Mouse (Mus musculus): ENCODE measurements at regions not wholly inside any gene's neighbourhood (a gene's known extent, or its start where the extent isn't known, plus 50 kb on each side); places are given as distances from the start of the nearest gene placed in this dataset.

- Histone ChIP-seq H3K79me2 (replicated peaks; ENCODE audit: control insufficient read depth, extremely low read depth, insufficient read depth, poor library complexity, severe bottlenecking) (no peaks in the 10 kb centered on the region), H3K4me1 (ENCODE audit: control insufficient read depth in 1 of 2, insufficient read depth in 2 of 2) (peaks cover 0 to 1% of the 10 kb centered on the region in 2 experiments; a peak in 1 of 4 replicates), H3K4me3 (replicated peaks in 1 of 3; ENCODE audit: low read depth in 2 of 3, low read length in 2 of 3, poor library complexity in 1 of 3) (no peak overlapping the region), H3K4me2 (ENCODE audit: insufficient read depth, low read depth, poor library complexity, severe bottlenecking) (no peak overlapping the region), H3K27ac (ENCODE audit: insufficient read depth, low read depth) (no peak overlapping the region), H3K9me3 (replicated peaks; ENCODE audit: low read length) (no peaks in the 10 kb centered on the region), H3K9ac (ENCODE audit: insufficient read depth, low read depth) (no peak overlapping the region), H3K27me3 (replicated peaks) (no peaks in the 10 kb centered on the region), H3K36me3 (replicated peaks in 1 of 2; ENCODE audit: control insufficient read depth in 1 of 2, insufficient read depth in 1 of 2, low read length in 1 of 2) (no peaks in the 10 kb centered on the region)
- no peak for DNase-seq (ENCODE audit: extremely low read depth)
- in situ Hi-C loops (cut with MboI; ENCODE audit: low pct_ligation_motif_present, low pct_unique_long_range_greater_than_20kb, low sequenced_read_pairs): no loop called here
- TF ChIP-seq CTCF (conservative IDR thresholded peaks at IDR 0.05 in 1 of 2, IDR thresholded peaks at IDR 0.05 in 1 of 2; ENCODE audit: low read depth in 2 of 2, low read length in 2 of 2) (no peak), ZKSCAN1 (IDR thresholded peaks at IDR 0.05; ENCODE audit: borderline replicate concordance, low read depth, low read length) (no peak), EP300 (IDR thresholded peaks at IDR 0.05; ENCODE audit: low read length) (no peak), BHLHE40 (IDR thresholded peaks at IDR 0.05; ENCODE audit: low read depth, low read length) (no peak), ZNF384 (IDR thresholded peaks at IDR 0.05; ENCODE audit: low read depth, low read length) (no peak), MYC (IDR thresholded peaks at IDR 0.05; ENCODE audit: low read depth, low read length) (no peak)
- dilution Hi-C loops (cut with MboI; ENCODE audit: extremely low pct_ligation_motif_present, extremely low pct_unique_long_range_greater_than_20kb, low sequenced_read_pairs): no loop called here
Observed at GRCm38 (mm10) chr9:66658707-66659242, 54.7 kb upstream of the Car12 start.

GRCm38 (mm10) chr9:66659781-66660445 lies 53.6 kb upstream of the Car12 start:
- H3K9ac ChIP-seq (ENCODE audit: insufficient read depth, low read depth): no peak overlapping the region
- dilution Hi-C loops (cut with MboI; ENCODE audit: extremely low pct_ligation_motif_present, extremely low pct_unique_long_range_greater_than_20kb, low sequenced_read_pairs): no loop called here
- H3K27me3 ChIP-seq (replicated peaks): no peaks in the 10 kb centered on the region
- no peak overlapping the region for H3K4me3 ChIP-seq (replicated peaks in 1 of 3; ENCODE audit: low read depth in 2 of 3, low read length in 2 of 3, poor library complexity in 1 of 3)
- in situ Hi-C loops (cut with MboI; ENCODE audit: low pct_ligation_motif_present, low pct_unique_long_range_greater_than_20kb, low sequenced_read_pairs): loop anchor here (10.0 kb wide), 1 partner anchor 325 kb away; no protein-coding TSS in a partner anchor
- no peak overlapping the region for H3K27ac ChIP-seq (ENCODE audit: insufficient read depth, low read depth)
- H3K4me1 ChIP-seq (ENCODE audit: control insufficient read depth in 1 of 2, insufficient read depth in 2 of 2): peaks cover 0 to 5% of the 10 kb centered on the region in 2 experiments; a peak in 1 of 4 replicates
- peaks cover 2% of the 10 kb centered on the region for H3K9me3 ChIP-seq (replicated peaks; ENCODE audit: low read length)
- H3K79me2 ChIP-seq (replicated peaks; ENCODE audit: control insufficient read depth, extremely low read depth, insufficient read depth, poor library complexity, severe bottlenecking): no peaks in the 10 kb centered on the region
- no peaks in the 10 kb centered on the region for H3K36me3 ChIP-seq (replicated peaks in 1 of 2; ENCODE audit: control insufficient read depth in 1 of 2, insufficient read depth in 1 of 2, low read length in 1 of 2)
- no peak for DNase-seq (ENCODE audit: extremely low read depth)
- H3K4me2 ChIP-seq (ENCODE audit: insufficient read depth, low read depth, poor library complexity, severe bottlenecking): no peak overlapping the region
- TF ChIP-seq MXI1 (IDR thresholded peaks at IDR 0.05; ENCODE audit: low read depth, low read length) (no peak), NRF1 (IDR thresholded peaks at IDR 0.05; ENCODE audit: low read depth, low read length) (no peak), TCF12 (IDR thresholded peaks at IDR 0.05; ENCODE audit: low read depth, low read length) (no peak), HCFC1 (IDR thresholded peaks at IDR 0.05; ENCODE audit: low read depth, low read length) (no peak), RAD21 (IDR thresholded peaks at IDR 0.05; ENCODE audit: low read depth, low read length) (no peak)

- peaks cover 0 to 9% of the 10 kb centered on the region in 2 experiments; a peak in 2 of 4 replicates for H3K4me1 ChIP-seq (ENCODE audit: control insufficient read depth in 1 of 2, insufficient read depth in 2 of 2)
- no peak overlapping the region for H3K9ac ChIP-seq (ENCODE audit: insufficient read depth, low read depth)
- in situ Hi-C loops (cut with MboI; ENCODE audit: low pct_ligation_motif_present, low pct_unique_long_range_greater_than_20kb, low sequenced_read_pairs) (loop anchor here (10.0 kb wide), 1 partner anchor 323 kb away; no protein-coding TSS in a partner anchor), dilution Hi-C loops (cut with MboI; ENCODE audit: extremely low pct_ligation_motif_present, extremely low pct_unique_long_range_greater_than_20kb, low sequenced_read_pairs) (no loop called here)
- no peak for TF ChIP-seq MEF2A (IDR thresholded peaks at IDR 0.05; ENCODE audit: borderline replicate concordance, low read depth, low read length)
- TF ChIP-seq USF2 (conservative IDR thresholded peaks at IDR 0.05; ENCODE audit: low read depth, low read length): no peak
- no peak for TF ChIP-seq GABPA (IDR thresholded peaks at IDR 0.05; ENCODE audit: insufficient replicate concordance, low read depth, low read length)
- no peak for TF ChIP-seq ELF1 (IDR thresholded peaks at IDR 0.05; ENCODE audit: low read depth, low read length)
- TF ChIP-seq MYC (IDR thresholded peaks at IDR 0.05; ENCODE audit: low read depth, low read length): no peak
- TF ChIP-seq IRF4 (IDR thresholded peaks at IDR 0.05; ENCODE audit: low read depth, low read length): no peak
- TF ChIP-seq KAT2A (IDR thresholded peaks at IDR 0.05; ENCODE audit: insufficient replicate concordance, low read length): no peak
- TF ChIP-seq NRF1 (IDR thresholded peaks at IDR 0.05; ENCODE audit: low read depth, low read length): no peak
- no peak for TF ChIP-seq TCF12 (IDR thresholded peaks at IDR 0.05; ENCODE audit: low read depth, low read length)
- no peak for TF ChIP-seq POLR2A (IDR thresholded peaks at IDR 0.05; ENCODE audit: low read depth, low read length)
- no peak for TF ChIP-seq BHLHE40 (IDR thresholded peaks at IDR 0.05; ENCODE audit: low read depth, low read length)
- no peak for TF ChIP-seq PAX5 (IDR thresholded peaks at IDR 0.05; ENCODE audit: low read length)
- H3K4me2 ChIP-seq (ENCODE audit: insufficient read depth, low read depth, poor library complexity, severe bottlenecking): no peak overlapping the region
- no peaks in the 10 kb centered on the region for H3K36me3 ChIP-seq (replicated peaks in 1 of 2; ENCODE audit: control insufficient read depth in 1 of 2, insufficient read depth in 1 of 2, low read length in 1 of 2)
- H3K27ac ChIP-seq (ENCODE audit: insufficient read depth, low read depth): no peak overlapping the region
- H3K4me3 ChIP-seq (replicated peaks in 1 of 3; ENCODE audit: low read depth in 2 of 3, low read length in 2 of 3, poor library complexity in 1 of 3): no peak overlapping the region
- H3K79me2 ChIP-seq (replicated peaks; ENCODE audit: control insufficient read depth, extremely low read depth, insufficient read depth, poor library complexity, severe bottlenecking): no peaks in the 10 kb centered on the region
- no peak for DNase-seq (ENCODE audit: extremely low read depth)
- no peaks in the 10 kb centered on the region for H3K27me3 ChIP-seq (replicated peaks)
- H3K9me3 ChIP-seq (replicated peaks; ENCODE audit: low read length): peaks cover 2% of the 10 kb centered on the region
Observed at GRCm38 (mm10) chr9:66661596-66661995, 51.9 kb upstream of the Car12 start.
